Mouse (Mus musculus) E14TG2a.4 (cell line): ENCODE data around the gene Hnrnpul1.

Experiments
- CTCF ChIP-seq: conservative IDR thresholded peaks from 2 replicates; pipeline ENCODE4 v1.5.1; 2014; ENCODE audit warnings: low read length
- NANOG ChIP-seq: IDR thresholded peaks from 2 replicates; pipeline ENCODE4 v1.6.1; 2014; ENCODE audit warnings: borderline replicate concordance, low read length, mixed read lengths
- POU5F1 ChIP-seq: IDR thresholded peaks from 2 replicates; pipeline ENCODE4 v1.6.1; 2014; ENCODE audit warnings: low read length, borderline replicate concordance

- TF ChIP-seq CTCF: no peak
- TF ChIP-seq POU5F1: no peak
- TF ChIP-seq NANOG: no peak
Observed at GRCm38 (mm10) chr7:25714581-25714980, 40.0 kb downstream of the Hnrnpul1 start.
